Mouse (Mus musculus): Measurements from ENCODE around the gene Pde8b. TPM values are rescaled to one million over a fixed set of nuclear protein-coding genes. Genes with fewer than 3 reads are reported as not detected.

Pde8b gene
- polyA plus RNA-seq, 3 experiments from 2014 or later = 0.29 to 1.6 (median 1.5) TPM

- no peak for ATAC-seq
Measured at GRCm38 (mm10) chr13:95076142-95076541, 174.0 kb downstream of the Pde8b start.

GRCm38 (mm10) chr13:95073445-95074172, 176.5 kb downstream of the Pde8b start:
- no peak for ATAC-seq

- ATAC-seq = no peak
Measured at GRCm38 (mm10) chr13:95070268-95070667, 179.9 kb downstream of the Pde8b start.

GRCm38 (mm10) chr13:95067854-95068253, 182.3 kb downstream of the Pde8b start:
- ATAC-seq = no peak

GRCm38 (mm10) chr13:95063390-95064017, 186.6 kb downstream of the Pde8b start:
- ATAC-seq = peak; percentile 79

- ATAC-seq = no peak
Measured at GRCm38 (mm10) chr13:95058885-95059284, 191.3 kb downstream of the Pde8b start.

- no peak for ATAC-seq
Measured at GRCm38 (mm10) chr13:95056501-95057280, 193.4 kb downstream of the Pde8b start.

- no peak for ATAC-seq
Measured at GRCm38 (mm10) chr13:95055742-95056388, 194.3 kb downstream of the Pde8b start.

GRCm38 (mm10) chr13:95052421-95052820, 197.7 kb downstream of the Pde8b start:
- ATAC-seq = no peak

GRCm38 (mm10) chr13:95050398-95050797, 199.7 kb downstream of the Pde8b start:
- no peak for ATAC-seq

GRCm38 (mm10) chr13:95044108-95044507, 206.0 kb downstream of the Pde8b start:
- ATAC-seq = no peak

- ATAC-seq = no peak
Measured at GRCm38 (mm10) chr13:95040140-95040738, 209.9 kb downstream of the Pde8b start.

- ATAC-seq = no peak
Measured at GRCm38 (mm10) chr13:95038200-95038599, 211.9 kb downstream of the Pde8b start.

- ATAC-seq = no peak
Measured at GRCm38 (mm10) chr13:95034715-95035114, 215.4 kb downstream of the Pde8b start.

- ATAC-seq = peak; percentile 38
Measured at GRCm38 (mm10) chr13:95034094-95034493, 216.0 kb downstream of the Pde8b start.

- ATAC-seq = no peak
Measured at GRCm38 (mm10) chr13:95032973-95033372, 217.2 kb downstream of the Pde8b start.

- no peak for ATAC-seq
Measured at GRCm38 (mm10) chr13:95032127-95032831, 217.9 kb downstream of the Pde8b start.

- no peak for ATAC-seq
Measured at GRCm38 (mm10) chr13:95030828-95031227, 219.3 kb downstream of the Pde8b start.

GRCm38 (mm10) chr13:95020216-95020615, 229.9 kb downstream of the Pde8b start:
- ATAC-seq = no peak

GRCm38 (mm10) chr13:95019345-95019744, 230.8 kb downstream of the Pde8b start:
- no peak for ATAC-seq

GRCm38 (mm10) chr13:95017916-95018315, 232.2 kb downstream of the Pde8b start:
- no peak for ATAC-seq

GRCm38 (mm10) chr13:95017278-95017677, 232.9 kb downstream of the Pde8b start:
- ATAC-seq = no peak
